Mouse (Mus musculus): ENCODE data around the gene Rho.

DNA sequence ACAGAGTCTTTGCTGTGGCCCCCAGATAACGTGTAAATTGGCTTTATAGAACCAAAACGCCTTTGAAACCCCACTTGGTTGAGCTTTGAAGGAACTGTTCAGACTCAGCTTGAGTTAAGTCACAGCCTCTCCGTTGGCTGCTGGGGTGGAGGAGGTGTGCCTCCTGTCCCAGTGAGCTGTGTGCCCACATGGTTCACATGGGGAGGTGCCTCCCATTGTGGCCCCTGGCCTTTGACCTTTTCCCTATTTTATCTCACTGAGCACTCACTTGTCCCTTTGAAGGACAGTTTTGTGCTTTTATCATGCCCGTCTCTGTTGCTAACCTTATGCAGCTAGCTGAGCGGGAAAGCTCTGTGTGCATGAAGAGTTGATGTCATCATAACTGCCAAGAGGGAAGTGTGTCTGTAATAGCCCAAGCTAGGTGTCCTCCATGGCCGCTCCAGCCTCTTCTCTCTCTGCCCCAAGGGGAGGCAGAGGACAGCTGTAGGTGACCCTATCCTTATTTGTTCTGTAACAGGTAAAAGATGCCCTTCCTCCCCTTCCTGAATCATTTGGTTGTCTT is 23.0 kb upstream of the Rho start:
- TF ChIP-seq TCF12 (IDR thresholded peaks at IDR 0.05; ENCODE audit: low read depth, low read length) (no peak), CTCF (IDR thresholded peaks at IDR 0.05 in 2 of 3, conservative IDR thresholded peaks at IDR 0.05 in 1 of 3; ENCODE audit: control insufficient read depth in 1 of 3, insufficient read depth in 1 of 3, low read depth in 2 of 3, low read length in 3 of 3, poor library complexity in 1 of 3, severe bottlenecking in 1 of 3) (no peak), JUND (IDR thresholded peaks at IDR 0.05; ENCODE audit: low read depth, low read length) (no peak), KAT2A (conservative IDR thresholded peaks at IDR 0.05; ENCODE audit: low read depth, low read length) (no peak), EP300 (IDR thresholded peaks at IDR 0.05; ENCODE audit: low read depth in 1 of 2, low read length in 2 of 2) (no peak)
